Mouse (Mus musculus) CH12F3 (cell line): ENCODE measurements around the gene Cog1.

ENCODE experiments used
- in situ Hi-C: fragments of 300-500 bp; cut with MboI; formaldehyde crosslinking; loops from 2 replicates; pipeline ENCODE4 v1.14.3; 2020; ENCODE audit warnings: low sequenced_read_pairs

The Cog1 gene

GRCm38 (mm10) chr11:113664279-113664678 lies 15.3 kb downstream of the Cog1 start:
- in situ Hi-C loops: no loop called here

GRCm38 (mm10) chr11:113666205-113666604 lies 17.2 kb downstream of the Cog1 start:
- in situ Hi-C loops: no loop called here

- in situ Hi-C loops: no loop called here
These were observed 17.7 kb downstream of the Cog1 start for GRCm38 (mm10) chr11:113666648-113667047.

GRCm38 (mm10) chr11:113667122-113667521 lies 18.2 kb downstream of the Cog1 start:
- in situ Hi-C loops: no loop called here

GRCm38 (mm10) chr11:113667704-113668103 lies 18.7 kb downstream of the Cog1 start:
- in situ Hi-C loops: no loop called here

GRCm38 (mm10) chr11:113668857-113669256 lies 19.9 kb downstream of the Cog1 start:
- in situ Hi-C loops: no loop called here

- in situ Hi-C loops: no loop called here
These were observed 20.7 kb downstream of the Cog1 start for GRCm38 (mm10) chr11:113669711-113670110.

- in situ Hi-C loops: no loop called here
These were observed 24.6 kb downstream of the Cog1 start for GRCm38 (mm10) chr11:113673614-113674013.

GRCm38 (mm10) chr11:113674595-113674994 lies 25.6 kb downstream of the Cog1 start:
- in situ Hi-C loops: no loop called here

GRCm38 (mm10) chr11:113676847-113677246 lies 27.9 kb downstream of the Cog1 start:
- in situ Hi-C loops: loop anchor here (25.0 kb wide), 1 partner anchor 985 kb away; the partner anchor contains the start of gene Rpl38

- in situ Hi-C loops: loop anchor here (25.0 kb wide), 1 partner anchor 985 kb away; the partner anchor contains the start of gene Rpl38
These were observed 28.4 kb downstream of the Cog1 start for GRCm38 (mm10) chr11:113677378-113677777.

GRCm38 (mm10) chr11:113678373-113678772 lies 29.4 kb downstream of the Cog1 start:
- in situ Hi-C loops: loop anchor here (25.0 kb wide), 1 partner anchor 984 kb away; the partner anchor contains the start of gene Rpl38

- in situ Hi-C loops: loop anchor here (25.0 kb wide), 1 partner anchor 981 kb away; the partner anchor contains the start of gene Rpl38
These were observed 32.0 kb downstream of the Cog1 start for GRCm38 (mm10) chr11:113680954-113681353.

- in situ Hi-C loops: loop anchor here (25.0 kb wide), 1 partner anchor 980 kb away; the partner anchor contains the start of gene Rpl38
These were observed 33.0 kb downstream of the Cog1 start for GRCm38 (mm10) chr11:113681979-113682378.

- in situ Hi-C loops: loop anchor here (25.0 kb wide), 1 partner anchor 979 kb away; the partner anchor contains the start of gene Rpl38
These were observed 34.1 kb downstream of the Cog1 start for GRCm38 (mm10) chr11:113682897-113683626.

GRCm38 (mm10) chr11:113683627-113683956 lies 34.6 kb downstream of the Cog1 start:
- in situ Hi-C loops: loop anchor here (25.0 kb wide), 1 partner anchor 979 kb away; the partner anchor contains the start of gene Rpl38

- in situ Hi-C loops: loop anchor here (25.0 kb wide), 1 partner anchor 978 kb away; the partner anchor contains the start of gene Rpl38
These were observed 35.2 kb downstream of the Cog1 start, which contains the start of the genes Fam104a and D11Wsu47e for GRCm38 (mm10) chr11:113683957-113684706. Gene Fam104a, minus strand, starts transcription at chr11:113684155. Gene D11Wsu47e, plus strand, starts transcription at chr11:113684412.

- in situ Hi-C loops: loop anchor here (25.0 kb wide), 1 partner anchor 977 kb away; the partner anchor contains the start of gene Rpl38
These were observed 35.9 kb downstream of the Cog1 start for GRCm38 (mm10) chr11:113684707-113685426.

GRCm38 (mm10) chr11:113687031-113687430 lies 38.1 kb downstream of the Cog1 start:
- in situ Hi-C loops: loop anchor here (25.0 kb wide), 1 partner anchor 975 kb away; the partner anchor contains the start of gene Rpl38

- in situ Hi-C loops: loop anchor here (25.0 kb wide), 1 partner anchor 972 kb away; the partner anchor contains the start of gene Rpl38
These were observed 41.5 kb downstream of the Cog1 start for GRCm38 (mm10) chr11:113690506-113690905.
